Mouse (Mus musculus) MEL (cell line): ENCODE data around the gene Dop1b. TPM values are rescaled to one million over a fixed set of nuclear protein-coding genes. Genes with fewer than 3 reads are reported as not detected.
"Not testable (repeated sequence)": the region's sequence is repeated elsewhere in the genome, so short reads cannot be mapped to it uniquely, and the experiment has no call there.

Experiments
- DNase-seq: peaks from one replicate; pipeline ENCODE4 v3.0.0; 2011; ENCODE audit warnings: low read depth, low spot score
- H3K27ac ChIP-seq: 2 replicates; pipeline ENCODE4 v1.5.1; 2012; ENCODE audit warnings: low read depth, mild to moderate bottlenecking, control low read depth, low read length, moderate library complexity; ENCODE audit not compliant: control insufficient read depth
- H3K27me3 ChIP-seq, 2 experiments: fragments of 150-350 bp in 1 of 2; sonication (generic) in 1 of 2; 2 replicates each; pipeline ENCODE4 v1.6.1; 2012; ENCODE audit warnings: low read length in 2 of 2, mild to moderate bottlenecking in 2 of 2, improper control_type of control experiment in 1 of 2, moderate library complexity in 1 of 2; ENCODE audit not compliant: insufficient read depth in 2 of 2, control insufficient read depth in 1 of 2
- H3K36me3 ChIP-seq, 2 experiments: 2 replicates each; pipeline ENCODE4 v1.6.1; 2012 to 2014; ENCODE audit warnings: low read length in 2 of 2, improper control_type of control experiment in 1 of 2, inconsistent platforms in 1 of 2, mild to moderate bottlenecking in 1 of 2; ENCODE audit not compliant: insufficient read depth in 2 of 2, control insufficient read depth in 1 of 2
- H3K4me1 ChIP-seq, 2 experiments: fragments of 150-350 bp in 1 of 2; sonication (generic) in 1 of 2; 2 replicates each; pipeline ENCODE4 v1.6.1; 2012; ENCODE audit warnings: low read length in 2 of 2, improper control_type of control experiment in 1 of 2, mild to moderate bottlenecking in 1 of 2; ENCODE audit not compliant: insufficient read depth in 2 of 2, control insufficient read depth in 1 of 2
- H3K4me3 ChIP-seq, 2 experiments: fragments of 150-350 bp in 1 of 2; sonication (generic) in 1 of 2; 2 replicates each; pipeline ENCODE4 v1.5.1; 2012; ENCODE audit warnings: low read depth in 2 of 2, low read length in 2 of 2, mild to moderate bottlenecking in 2 of 2, moderate library complexity in 2 of 2, control low read depth in 1 of 2, improper control_type of control experiment in 1 of 2; ENCODE audit not compliant: control insufficient read depth in 1 of 2, insufficient read depth in 1 of 2
- H3K79me2 ChIP-seq: 2 replicates; pipeline ENCODE4 v1.6.1; 2012; ENCODE audit warnings: mild to moderate bottlenecking, low read length, moderate library complexity; ENCODE audit not compliant: control insufficient read depth, poor library complexity, insufficient read depth
- H3K9ac ChIP-seq: 2 replicates; pipeline ENCODE4 v1.6.1; 2012; ENCODE audit warnings: low read depth, mild to moderate bottlenecking, control low read depth, low read length, moderate library complexity; ENCODE audit not compliant: control insufficient read depth, poor library complexity, severe bottlenecking
- H3K9me3 ChIP-seq: fragments of 150-350 bp; sonication (generic); replicated peaks from 2 replicates; pipeline ENCODE4 v1.6.1; 2012; ENCODE audit warnings: mild to moderate bottlenecking, low read length, improper control_type of control experiment, moderate library complexity; ENCODE audit not compliant: insufficient read depth
- E2F4 ChIP-seq: IDR thresholded peaks from 2 replicates; pipeline ENCODE4 v1.6.1; 2011; ENCODE audit warnings: low read depth, low read length, improper control_type of control experiment, borderline replicate concordance
- ETS1 ChIP-seq: IDR thresholded peaks from 2 replicates; pipeline ENCODE4 v1.6.1; 2012; ENCODE audit warnings: low read depth, mild to moderate bottlenecking, inconsistent platforms, low read length, improper control_type of control experiment, moderate library complexity
- GABPA ChIP-seq: IDR thresholded peaks from 2 replicates; pipeline ENCODE4 v1.6.1; 2012; ENCODE audit warnings: low read depth, mild to moderate bottlenecking, inconsistent platforms, low read length, improper control_type of control experiment, moderate library complexity
- GATA1 ChIP-seq: IDR thresholded peaks from 2 replicates; pipeline ENCODE4 v1.6.1; 2011; ENCODE audit warnings: low read depth, low read length, improper control_type of control experiment
- MAFK ChIP-seq: IDR thresholded peaks from 2 replicates; pipeline ENCODE4 v1.6.1; 2011; ENCODE audit warnings: low read depth, mild to moderate bottlenecking, low read length, improper control_type of control experiment, borderline replicate concordance
- MAX ChIP-seq: IDR thresholded peaks from 2 replicates; pipeline ENCODE4 v1.6.1; 2011; ENCODE audit warnings: low read length, improper control_type of control experiment
- MEF2A ChIP-seq: IDR thresholded peaks from 2 replicates; pipeline ENCODE4 v1.6.1; 2014; ENCODE audit warnings: low read depth, mild to moderate bottlenecking, inconsistent platforms, low read length, improper control_type of control experiment; ENCODE audit not compliant: poor library complexity, insufficient replicate concordance, severe bottlenecking; ENCODE audit errors: extremely low read depth
- MXI1 ChIP-seq: IDR thresholded peaks from 2 replicates; pipeline ENCODE4 v1.6.1; 2011; ENCODE audit warnings: mild to moderate bottlenecking, low read depth, low read length, improper control_type of control experiment
- MYB ChIP-seq: IDR thresholded peaks from 2 replicates; pipeline ENCODE4 v1.6.1; 2011; ENCODE audit warnings: mild to moderate bottlenecking, low read depth, low read length, improper control_type of control experiment
- NRF1 ChIP-seq: IDR thresholded peaks from 2 replicates; pipeline ENCODE4 v1.6.1; 2014; ENCODE audit warnings: low read depth, mild to moderate bottlenecking, inconsistent platforms, low read length, improper control_type of control experiment, moderate library complexity; ENCODE audit not compliant: poor library complexity, insufficient read depth, severe bottlenecking
- POLR2A ChIP-seq, 2 experiments: IDR thresholded peaks; 2 replicates each; pipeline ENCODE4 v1.6.1; 2011 to 2012; ENCODE audit warnings: low read length in 2 of 2, mild to moderate bottlenecking in 2 of 2, control low read depth in 1 of 2, improper control_type of control experiment in 1 of 2, low read depth in 1 of 2, moderate library complexity in 1 of 2; ENCODE audit not compliant: control insufficient read depth in 1 of 2, insufficient read depth in 1 of 2, poor library complexity in 1 of 2
- POLR2AphosphoS2 ChIP-seq: IDR thresholded peaks from 2 replicates; pipeline ENCODE4 v1.6.1; 2011; ENCODE audit warnings: low read length, improper control_type of control experiment
- RAD21 ChIP-seq: IDR thresholded peaks from 2 replicates; pipeline ENCODE4 v1.6.1; 2011; ENCODE audit warnings: mild to moderate bottlenecking, low read depth, low read length, improper control_type of control experiment
- RCOR1 ChIP-seq: IDR thresholded peaks from 2 replicates; pipeline ENCODE4 v1.6.1; 2012; ENCODE audit warnings: low read depth, mild to moderate bottlenecking, inconsistent platforms, low read length, improper control_type of control experiment
- SIN3A ChIP-seq: IDR thresholded peaks from 2 replicates; pipeline ENCODE4 v1.6.1; 2012; ENCODE audit warnings: low read length, improper control_type of control experiment, inconsistent platforms
- SMC3 ChIP-seq: IDR thresholded peaks from 2 replicates; pipeline ENCODE4 v1.6.1; 2011; ENCODE audit warnings: low read depth, low read length, improper control_type of control experiment
- TAL1 ChIP-seq: IDR thresholded peaks from 2 replicates; pipeline ENCODE4 v1.6.1; 2012; ENCODE audit warnings: mild to moderate bottlenecking, inconsistent platforms, low read length, moderate library complexity, mixed read lengths
- TBP ChIP-seq: IDR thresholded peaks from 2 replicates; pipeline ENCODE4 v1.8.0; 2011; ENCODE audit warnings: low read depth, low read length, improper control_type of control experiment
- USF2 ChIP-seq, 2 experiments: IDR thresholded peaks; 2 replicates each; pipeline ENCODE4 v1.6.1; 2011 to 2012; ENCODE audit warnings: improper control_type of control experiment in 2 of 2, low read length in 2 of 2, borderline replicate concordance in 1 of 2, inconsistent platforms in 1 of 2, low read depth in 1 of 2, mild to moderate bottlenecking in 1 of 2; ENCODE audit not compliant: insufficient read depth in 1 of 2
- ZC3H11A ChIP-seq: IDR thresholded peaks from 2 replicates; pipeline ENCODE4 v1.6.1; 2012; ENCODE audit warnings: low read depth, mild to moderate bottlenecking, inconsistent platforms, low read length, improper control_type of control experiment
- ZKSCAN1 ChIP-seq: IDR thresholded peaks from 2 replicates; pipeline ENCODE4 v1.6.1; 2012; ENCODE audit warnings: low read depth, mild to moderate bottlenecking, inconsistent platforms, low read length, improper control_type of control experiment, moderate library complexity
- ZMIZ1 ChIP-seq: IDR thresholded peaks from 2 replicates; pipeline ENCODE4 v1.6.1; 2012; ENCODE audit warnings: low read depth, mild to moderate bottlenecking, inconsistent platforms, low read length, improper control_type of control experiment, moderate library complexity
- ZNF384 ChIP-seq: IDR thresholded peaks from 2 replicates; pipeline ENCODE4 v1.6.1; 2012; ENCODE audit warnings: low read depth, mild to moderate bottlenecking, inconsistent platforms, low read length, improper control_type of control experiment
- polyA plus RNA-seq, 2 experiments: library from polyadenylated mRNA; stranded (reverse) in 1 of 2; unstranded in 1 of 2; fragments of >175 nt in 1 of 2; fragments of >200 nt in 1 of 2; gene quantifications; 2 replicates each; pipeline versions ENCODE4 v1.2.1 to v1.2.4; 2012; ENCODE audit warnings: low replicate concordance in 2 of 2, low read depth in 1 of 2; ENCODE audit not compliant: insufficient read length in 2 of 2, insufficient read depth in 1 of 2, missing spikeins in 1 of 2
- total RNA-seq: library from RNA; depleted of rRNA; stranded (reverse); fragments of 300-350 nt; gene quantifications from 2 replicates; pipeline ENCODE4 v1.2.3, GENCODE M21; 2012

Dop1b gene
- total and polyA plus RNA-seq, 3 experiments = 5.8 to 11.3 TPM; not detected in 1

DNA sequence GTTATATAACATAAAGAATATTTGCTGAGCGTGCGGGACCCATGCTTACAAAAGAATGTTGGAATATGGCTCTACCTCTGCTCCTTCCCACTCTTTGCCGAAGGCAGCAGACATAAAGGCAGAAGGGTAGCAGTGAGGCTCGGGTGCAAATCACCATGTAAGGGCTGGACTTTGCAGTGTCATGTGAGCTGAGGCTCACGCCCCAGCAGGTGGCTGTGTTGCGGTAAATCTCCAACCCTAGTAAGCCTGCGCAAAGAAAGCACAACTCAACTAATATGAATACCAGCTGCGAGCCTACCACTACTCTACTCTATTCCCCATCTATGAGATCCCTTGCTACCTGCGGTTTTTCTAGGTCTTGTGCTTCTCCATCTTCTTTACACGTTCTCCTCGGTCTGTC lies 114.3 kb downstream of the Dop1b start:
- Histone ChIP-seq H3K4me3 (no peak overlapping the region), H3K9me3 (no peaks in the 10 kb centered on the region), H3K9ac (no peak overlapping the region), H3K79me2 (no peaks in the 10 kb centered on the region), H3K27me3 (no peaks in the 10 kb centered on the region), H3K27ac (no peak overlapping the region), H3K4me1 (no peaks in the 10 kb centered on the region), H3K36me3 (no peaks in the 10 kb centered on the region)
- no peak for DNase-seq
- TF ChIP-seq MAX (no peak), GATA1 (no peak), RCOR1 (no peak), ZNF384 (no peak), MAFK (no peak), NRF1 (no peak), SMC3 (no peak), POLR2AphosphoS2 (no peak), ETS1 (no peak), GABPA (no peak), TAL1 (no peak), USF2 (IDR thresholded peaks at IDR 0.05; ENCODE audit: borderline replicate concordance in 1 of 2, insufficient read depth in 1 of 2, low read depth in 1 of 2, low read length in 2 of 2) (no peak), TBP (no peak), MEF2A (no peak), MYB (no peak)

DNA sequence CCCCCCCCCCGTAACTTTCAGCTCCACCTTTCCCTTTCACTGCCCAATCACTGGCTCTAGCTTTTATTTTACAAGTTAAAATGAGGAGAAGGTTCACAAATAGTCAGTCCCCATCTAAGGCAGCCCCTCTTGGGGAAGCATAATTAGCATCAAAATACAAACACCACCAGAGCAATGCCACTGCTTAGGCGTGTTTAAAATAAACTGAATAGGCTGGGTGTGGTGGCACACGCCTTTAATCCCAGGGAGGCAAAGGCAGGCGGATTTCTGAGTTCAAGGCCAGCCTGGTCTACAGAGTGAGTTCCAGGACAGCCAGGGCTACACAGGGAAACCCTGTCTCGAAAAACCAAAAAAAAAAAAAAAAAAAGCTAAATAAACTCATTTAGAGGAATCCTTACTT lies 114.8 kb downstream of the Dop1b start:
- H3K27me3 ChIP-seq, H3K36me3 ChIP-seq, H3K79me2 ChIP-seq, H3K9me3 ChIP-seq, H3K4me1 ChIP-seq, H3K9ac ChIP-seq, H3K4me3 ChIP-seq, H3K27ac ChIP-seq, DNase-seq: not testable (repeated sequence)

DNA sequence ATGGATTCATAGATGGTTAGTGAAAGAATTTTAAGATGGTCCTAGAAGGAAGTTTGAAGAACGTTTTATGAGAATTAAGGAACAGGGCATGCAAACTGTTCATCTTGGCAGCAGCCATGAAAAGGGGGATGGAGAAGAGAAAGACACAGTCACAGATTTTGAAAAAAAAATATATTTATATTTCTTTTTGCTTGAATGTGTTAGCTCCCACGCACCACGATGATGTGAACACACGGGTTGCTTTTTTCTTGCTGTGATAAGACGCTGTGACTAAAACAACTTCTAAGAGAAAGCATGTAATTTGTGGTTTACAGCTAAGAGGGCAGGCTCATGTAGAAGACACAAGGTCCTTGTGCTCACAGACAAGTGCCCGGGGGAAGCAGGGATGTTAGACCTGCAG lies 115.2 kb downstream of the Dop1b start:
- Histone ChIP-seq H3K9ac (no peak overlapping the region), H3K9me3 (no peaks in the 10 kb centered on the region), H3K4me1 (peaks cover 0 to 3% of the 10 kb centered on the region in 2 experiments; a peak in 1 of 4 replicates), H3K27me3 (no peaks in the 10 kb centered on the region)
- no peak for DNase-seq
- TF ChIP-seq POLR2A (IDR thresholded peaks at IDR 0.05; ENCODE audit: control insufficient read depth in 1 of 2, insufficient read depth in 1 of 2, low read depth in 1 of 2, low read length in 2 of 2, poor library complexity in 1 of 2) (no peak), ZMIZ1 (no peak), SIN3A (no peak), GABPA (no peak), MAX (no peak), ZC3H11A (no peak), USF2 (IDR thresholded peaks at IDR 0.05; ENCODE audit: borderline replicate concordance in 1 of 2, insufficient read depth in 1 of 2, low read depth in 1 of 2, low read length in 2 of 2) (no peak), MXI1 (no peak), TBP (no peak), E2F4 (no peak), ZKSCAN1 (no peak), RAD21 (no peak)
- TF ChIP-seq, all 39 proteins: peak for 0
- Histone ChIP-seq H3K27ac (no peak overlapping the region), H3K79me2 (no peaks in the 10 kb centered on the region), H3K36me3 (peaks cover 0 to 4% of the 10 kb centered on the region in 2 experiments; a peak in 2 of 4 replicates), H3K4me3 (no peak overlapping the region)
